Mouse (Mus musculus) midbrain, postnatal 0 days (tissue): ENCODE results near the gene Sept6. TPM values are rescaled to one million over a fixed set of nuclear protein-coding genes. Genes with fewer than 3 reads are reported as not detected.
A peak's percentile ranks its signal among the peaks of the same experiment; 100 is the strongest.

Source experiments
- ATAC-seq: fragments of 200-750 bp; cut with Nextera tagmentation; 2 replicates; pipeline ENCODE4 v1.8.0; 2017; ENCODE audit warnings: moderate number of reproducible peaks, mild to moderate bottlenecking, moderate TSS enrichment, moderate library complexity; ENCODE audit not compliant: low FRiP score
- DNase-seq: peaks from one replicate; pipeline ENCODE4 v3.0.0-alpha.2; 2015; ENCODE audit warnings: low spot score
- H3K27ac ChIP-seq: fragments of 300-500 bp; sonication (generic); 2 replicates; pipeline ENCODE4 v1.5.1; 2014; ENCODE audit warnings: low read depth, mild to moderate bottlenecking, low read length, mixed read lengths
- H3K27me3 ChIP-seq: fragments of 300-500 bp; sonication (generic); 2 replicates; pipeline ENCODE4 v1.6.1; 2014; ENCODE audit warnings: low read length, control low read depth, mixed read lengths; ENCODE audit not compliant: insufficient read depth
- H3K36me3 ChIP-seq: fragments of 300-500 bp; sonication (generic); 2 replicates; pipeline ENCODE4 v1.6.1; 2014; ENCODE audit warnings: low read length, control low read depth, mixed read lengths; ENCODE audit not compliant: insufficient read depth
- H3K4me1 ChIP-seq: fragments of 300-500 bp; sonication (generic); 2 replicates; pipeline ENCODE4 v1.6.1; 2014; ENCODE audit warnings: mild to moderate bottlenecking, control low read depth, antibody characterized with exemption, low read length, mixed read lengths; ENCODE audit not compliant: insufficient read depth
- H3K4me2 ChIP-seq: fragments of 300-500 bp; sonication (generic); 2 replicates; pipeline ENCODE4 v1.6.1; 2014; ENCODE audit warnings: low read depth, mild to moderate bottlenecking, low read length, mixed read lengths; ENCODE audit not compliant: poor library complexity, severe bottlenecking
- H3K4me3 ChIP-seq: fragments of 300-500 bp; sonication (generic); 2 replicates; pipeline ENCODE4 v1.5.1; 2014; ENCODE audit warnings: low read depth, mild to moderate bottlenecking, low read length, moderate library complexity
- H3K9ac ChIP-seq: fragments of 300-500 bp; sonication (generic); replicated peaks from 2 replicates; pipeline ENCODE4 v1.6.1; 2014; ENCODE audit warnings: mild to moderate bottlenecking, low read length, moderate library complexity, mixed read lengths; ENCODE audit not compliant: poor library complexity, severe bottlenecking
- H3K9me3 ChIP-seq: fragments of 300-500 bp; sonication (generic); 2 replicates; pipeline ENCODE4 v1.6.1; 2016; ENCODE audit warnings: low read length, control low read depth
- CTCF ChIP-seq: IDR thresholded peaks from 2 replicates; pipeline ENCODE4 v1.5.1; 2016; ENCODE audit warnings: antibody characterized with exemption, mild to moderate bottlenecking
- WGBS: fragments of 180-500 bp; shearing (Covaris S2); extraction: QIAGEN DNeasy Blood & Tissue Kit; methylation state at CpG from one replicate; pipeline ENCODE4 v1.1.7; 2014; 5-methylcytosine and 5-hydroxymethylcytosine counted together
- polyA plus RNA-seq: library from polyadenylated mRNA; unstranded; fragments of >200 nt; fragmentation: Nextera tagmentation; extraction: Ambion mirVana; gene quantifications from 2 replicates; pipeline ENCODE4 v1.2.1, GENCODE M21; 2015
- total RNA-seq: library from RNA; depleted of rRNA; stranded (reverse); fragments of >200 nt; gene quantifications from 2 replicates; pipeline ENCODE4 v1.2.3, GENCODE M21; 2014

Gene Sept6
- total and polyA plus RNA-seq, 2 experiments from 2014 or later = 66.2 to 81.4 TPM

GRCm38 (mm10) chrX:36921346-36921745 is 70.2 kb downstream of the Sept6 start:
- Histone ChIP-seq H3K9ac (no peak overlapping the region), H3K4me3 (no peak overlapping the region), H3K4me2 (no peak overlapping the region), H3K36me3 (no peaks in the 10 kb centered on the region), H3K27ac (no peak overlapping the region), H3K4me1 (no peaks in the 10 kb centered on the region), H3K9me3 (no peaks in the 10 kb centered on the region), H3K27me3 (no peaks in the 10 kb centered on the region)
- ATAC-seq = no peak
- TF ChIP-seq CTCF = no peak
- no peak for DNase-seq
- 88% methylated on average over 4 of the region's 4 CpGs for WGBS

- Histone ChIP-seq H3K4me3 (no peak overlapping the region), H3K4me1 (no peaks in the 10 kb centered on the region), H3K36me3 (no peaks in the 10 kb centered on the region), H3K27ac (no peak overlapping the region), H3K9me3 (no peaks in the 10 kb centered on the region), H3K9ac (no peak overlapping the region), H3K27me3 (no peaks in the 10 kb centered on the region), H3K4me2 (no peak overlapping the region)
- WGBS = 84% methylated on average over 1 of the region's 1 CpGs
- TF ChIP-seq CTCF = no peak
- DNase-seq (no peak), ATAC-seq (no peak)
Observed at GRCm38 (mm10) chrX:36917749-36918148, 73.8 kb downstream of the Sept6 start.

GRCm38 (mm10) chrX:36911343-36911742 is 80.3 kb downstream of the Sept6 start:
- no peak overlapping the region for H3K4me2 ChIP-seq
- no peak for ATAC-seq

DNA sequence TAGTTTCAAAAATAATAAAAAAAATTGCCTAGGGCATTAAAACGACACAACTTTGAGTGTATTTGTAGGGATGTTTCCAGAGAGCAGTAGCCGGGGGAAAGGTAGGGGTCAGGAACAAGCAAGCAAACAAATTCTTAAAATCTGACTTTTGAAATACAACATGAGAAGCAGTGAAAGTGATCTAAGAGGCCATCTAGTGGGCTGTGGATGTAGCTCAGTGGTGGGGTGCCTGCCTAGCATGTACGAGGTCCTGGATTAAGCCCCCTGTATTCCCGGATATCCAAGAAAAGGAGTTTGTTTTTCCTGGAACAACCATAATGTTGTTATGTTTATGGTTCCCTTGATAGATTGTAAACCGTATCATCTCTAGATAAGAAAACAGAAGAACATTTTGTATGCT is 85.1 kb downstream of the Sept6 start:
- H3K27me3 ChIP-seq = no peaks in the 10 kb centered on the region
- H3K9me3 ChIP-seq = no peaks in the 10 kb centered on the region
- H3K4me1 ChIP-seq = no peaks in the 10 kb centered on the region
- 29% methylated on average over 5 of the region's 5 CpGs for WGBS
- DNase-seq = peak; percentile 24
- no peaks in the 10 kb centered on the region for H3K36me3 ChIP-seq
- peak; percentile 53 for TF ChIP-seq CTCF
- no peak overlapping the region for H3K4me2 ChIP-seq
- H3K9ac ChIP-seq = no peak overlapping the region
- no peak for ATAC-seq
- H3K4me3 ChIP-seq = no peak overlapping the region
- H3K27ac ChIP-seq = no peak overlapping the region

More at GRCm38 (mm10) chrX:36911343-36911742, 80.3 kb downstream of the Sept6 start:
- 51% methylated on average over 12 of the region's 12 CpGs for WGBS
- no peaks in the 10 kb centered on the region for H3K27me3 ChIP-seq
- H3K4me3 ChIP-seq = no peak overlapping the region
- H3K27ac ChIP-seq = no peak overlapping the region
- H3K4me1 ChIP-seq = no peaks in the 10 kb centered on the region
- TF ChIP-seq CTCF = peak; percentile 72
- no peaks in the 10 kb centered on the region for H3K9me3 ChIP-seq
- no peak overlapping the region for H3K9ac ChIP-seq
- DNase-seq = peak; percentile 62
- no peaks in the 10 kb centered on the region for H3K36me3 ChIP-seq

- DNase-seq = peak; percentile 95
- no peaks in the 10 kb centered on the region for H3K4me1 ChIP-seq
- peak; percentile 90 for ATAC-seq
- H3K9me3 ChIP-seq = no peaks in the 10 kb centered on the region
- H3K9ac ChIP-seq = peak overlapping the region; percentile 70
- peak overlapping the region; percentile 56 for H3K4me3 ChIP-seq
- H3K27ac ChIP-seq = peak overlapping the region; percentile 80
- no peaks in the 10 kb centered on the region for H3K27me3 ChIP-seq
- TF ChIP-seq CTCF = no peak
- peak overlapping the region; percentile 46 for H3K4me2 ChIP-seq
- 23% methylated on average over 31 of the region's 32 CpGs for WGBS
- no peaks in the 10 kb centered on the region for H3K36me3 ChIP-seq
Observed at GRCm38 (mm10) chrX:36903115-36903768, 88.4 kb downstream of the Sept6 start.

GRCm38 (mm10) chrX:36902321-36903114 is 89.1 kb downstream of the Sept6 start, which contains the start of gene Nkrf:
TSS of gene Nkrf (minus strand) at chrX:36902899.
- TF ChIP-seq CTCF = no peak
- peak within 1 kb of the TSS; percentile 56 for H3K4me3 ChIP-seq
- DNase-seq = peak; percentile 46
- H3K9ac ChIP-seq = peak within 1 kb of the TSS; percentile 70
- 20% methylated on average over 34 of the region's 47 CpGs for WGBS
- peak within 1 kb of the TSS; percentile 80 for H3K27ac ChIP-seq
- H3K36me3 ChIP-seq = no peaks in the 10 kb centered on the region
- no peaks in the 10 kb centered on the region for H3K4me1 ChIP-seq
- H3K4me2 ChIP-seq = peak within 1 kb of the TSS; percentile 46
- ATAC-seq = peak; percentile 83
- no peaks in the 10 kb centered on the region for H3K27me3 ChIP-seq
- no peaks in the 10 kb centered on the region for H3K9me3 ChIP-seq
